Mouse (Mus musculus) lung, postnatal 10 days (tissue): ENCODE measurements at regions not wholly inside any gene's neighbourhood (a gene's known extent, or its start where the extent isn't known, plus 50 kb on each side); places are given as distances from the start of the nearest gene placed in this dataset.

Source experiments
- DNase-seq: peaks from one replicate; pipeline ENCODE4 v3.0.0; 2021

- DNase-seq = no peak
Measured at GRCm38 (mm10) chr3:50888571-50889210, 335.6 kb upstream of the Noct start.

DNA sequence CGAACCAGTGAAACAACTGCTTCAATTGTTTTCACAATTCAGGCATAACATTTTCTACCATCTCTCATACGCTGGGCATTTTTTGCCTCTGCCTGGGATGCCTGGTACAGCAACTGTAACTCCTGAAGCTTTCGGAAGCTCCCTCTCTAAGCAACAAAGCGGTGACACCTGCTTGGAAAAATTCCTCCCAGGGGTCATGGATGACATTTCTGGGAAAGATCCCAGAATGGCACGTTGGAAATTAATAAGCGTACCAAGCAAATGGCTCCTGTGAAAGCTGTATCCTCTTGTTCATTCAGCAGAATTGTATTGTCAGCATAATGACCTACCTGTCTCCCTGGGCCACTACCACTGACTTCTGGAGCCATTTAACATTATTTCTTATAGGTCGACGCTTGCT is 333.7 kb upstream of the Noct start:
- no peak for DNase-seq

DNA sequence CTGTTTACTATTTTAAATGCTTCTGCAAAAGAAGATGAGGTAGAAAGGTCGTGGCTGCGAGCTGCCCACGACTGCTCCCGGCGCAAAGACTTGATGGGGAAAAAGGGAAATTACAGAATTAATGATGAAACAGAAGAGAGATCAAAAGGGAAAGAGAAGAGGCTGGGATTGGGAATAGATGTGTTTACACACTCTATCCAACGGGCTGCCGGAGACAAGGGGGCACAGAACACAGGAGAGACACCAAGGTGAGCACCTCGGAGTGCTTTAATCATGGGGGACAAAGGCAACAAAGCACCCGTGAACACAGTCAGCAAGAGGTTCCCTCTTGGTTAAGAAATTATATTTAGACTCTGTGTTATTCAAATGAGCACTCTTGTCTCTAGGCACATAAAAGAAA is 326.1 kb upstream of the Noct start:
- no peak for DNase-seq

GRCm38 (mm10) chr3:50899830-50900350 is 324.4 kb upstream of the Noct start:
- DNase-seq = no peak

DNA sequence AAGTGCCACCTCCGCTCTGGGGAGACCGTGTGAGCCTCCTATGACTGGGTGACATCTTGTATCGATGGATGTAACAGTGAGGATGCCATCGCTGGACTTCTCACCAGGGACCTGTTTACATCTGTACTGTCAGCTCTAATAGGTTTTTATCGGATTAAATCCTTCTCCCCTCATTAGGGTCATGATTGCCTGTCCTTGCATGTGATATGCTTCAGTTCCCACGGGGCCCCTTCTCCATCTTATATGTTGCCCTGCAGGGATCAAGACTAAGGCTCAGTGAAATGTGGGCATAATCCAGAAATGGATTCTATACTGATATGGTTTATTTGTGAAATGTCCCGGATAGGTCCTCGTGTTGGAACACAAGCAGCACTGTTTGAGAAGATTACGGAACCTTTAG is 323.7 kb upstream of the Noct start:
- DNase-seq = no peak

DNA sequence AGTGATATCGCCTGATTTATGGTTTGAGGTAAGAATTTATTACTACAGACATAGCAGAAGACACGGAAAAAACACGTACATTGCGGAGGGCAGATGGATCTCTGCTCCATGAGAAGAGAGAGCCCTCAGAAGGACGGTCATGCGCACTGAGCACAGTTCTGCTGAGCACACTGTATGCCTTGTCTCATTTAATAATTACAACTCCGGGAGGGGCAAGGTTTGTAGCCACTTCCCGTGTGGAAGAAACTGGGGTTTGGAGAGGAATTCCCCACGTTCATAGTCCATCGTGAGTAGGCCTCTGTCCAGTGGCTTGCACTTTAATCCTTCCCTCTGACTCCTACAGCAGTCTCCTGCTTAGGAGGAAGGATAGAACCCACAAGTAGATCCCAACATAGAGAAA is 322.9 kb upstream of the Noct start:
- DNase-seq = no peak

DNA sequence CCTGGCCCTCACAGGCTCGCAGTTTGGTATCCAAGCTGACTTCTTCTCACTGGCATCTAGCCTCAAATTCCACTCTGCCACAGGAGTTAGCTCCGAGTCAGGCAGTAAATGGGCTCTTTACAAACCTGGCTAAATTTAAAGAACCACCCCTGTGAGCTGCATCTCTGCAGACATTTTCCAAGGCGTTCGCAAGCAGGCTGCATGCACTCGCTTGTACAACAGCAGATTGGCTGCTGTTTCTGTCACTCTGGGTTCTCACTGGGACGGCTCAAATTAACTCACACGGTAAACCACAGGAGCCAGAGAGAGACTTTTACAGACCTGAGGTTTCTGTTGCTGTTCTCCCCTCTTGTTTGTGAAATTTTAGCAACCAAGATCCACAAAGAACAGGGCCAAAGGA is 321.3 kb upstream of the Noct start:
- DNase-seq = peak; percentile 40

GRCm38 (mm10) chr3:50904716-50905116 is 319.5 kb upstream of the Noct start:
- DNase-seq = no peak

GRCm38 (mm10) chr3:50905274-50905992 is 318.8 kb upstream of the Noct start:
- no peak for DNase-seq

DNA sequence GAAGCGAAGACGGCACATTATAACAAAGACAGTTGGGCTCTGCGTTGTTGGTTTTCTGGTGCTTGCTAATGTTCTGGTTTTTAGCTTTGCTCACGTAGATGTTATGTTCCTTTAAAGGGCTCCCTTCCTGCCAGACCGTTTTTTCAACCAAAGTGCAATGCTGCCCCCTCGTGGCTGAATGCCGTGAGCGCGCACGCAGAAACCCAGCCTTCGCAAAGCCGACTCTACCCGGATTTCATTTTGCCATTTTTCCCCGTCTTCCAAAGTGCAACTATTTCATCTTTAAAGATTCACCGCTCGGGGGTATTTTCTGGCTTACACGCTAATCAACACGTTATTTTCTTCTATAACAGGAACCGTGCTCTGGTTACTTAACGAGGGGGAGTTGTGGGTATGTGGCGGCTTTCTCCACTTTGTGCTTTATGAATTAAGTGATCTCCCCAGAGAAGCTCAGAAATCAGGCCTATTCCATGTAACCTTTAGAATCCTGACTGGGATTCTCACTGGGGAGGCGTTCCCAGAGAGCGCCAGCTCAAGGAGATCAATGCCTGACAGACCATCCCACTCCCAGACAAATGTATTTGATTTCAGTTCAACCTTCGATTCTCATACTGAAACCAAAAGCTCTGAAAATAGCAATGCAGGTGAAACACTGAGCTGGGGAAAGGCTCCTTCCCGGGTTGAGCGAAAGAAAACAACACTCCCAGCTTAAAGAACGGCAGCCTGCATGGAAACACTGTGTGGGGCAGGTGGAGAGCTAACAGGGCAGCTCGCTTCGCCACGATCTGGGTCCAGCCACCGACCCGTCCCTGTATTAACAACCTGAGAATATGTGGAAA is 318.0 kb upstream of the Noct start:
- peak; percentile 93 for DNase-seq

DNA sequence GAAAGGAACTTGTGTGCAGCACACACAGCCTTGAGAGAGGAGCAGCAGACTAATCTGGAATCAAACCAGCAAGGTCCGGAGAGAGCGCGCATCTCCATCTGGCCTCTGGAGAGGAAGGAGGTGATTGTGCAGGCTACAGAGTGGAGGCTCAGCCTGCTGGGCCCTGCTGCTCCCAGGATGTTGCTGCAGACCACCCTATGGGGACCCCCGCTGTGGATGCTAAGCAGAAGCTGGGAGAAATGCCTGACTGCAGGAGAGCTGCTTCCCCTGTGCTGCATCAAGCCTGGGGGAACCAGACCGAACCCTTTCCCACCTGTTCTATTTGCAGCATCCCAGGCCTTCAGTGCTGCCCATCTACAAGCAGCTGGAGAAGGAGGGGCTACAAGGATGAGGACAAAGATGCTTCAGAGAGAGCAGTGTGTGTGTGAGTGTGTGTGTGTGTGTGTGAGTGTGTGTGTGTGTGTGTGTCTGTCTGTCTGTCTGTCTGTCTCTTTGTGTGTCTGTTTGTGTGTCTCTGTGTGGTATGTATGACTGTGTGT is 311.2 kb upstream of the Noct start:
- no peak for DNase-seq

- DNase-seq = no peak
Measured at GRCm38 (mm10) chr3:50914866-50915365, 309.3 kb upstream of the Noct start.

GRCm38 (mm10) chr3:50916305-50916854 is 307.9 kb upstream of the Noct start:
- DNase-seq = no peak

GRCm38 (mm10) chr3:50922347-50922746 is 301.9 kb upstream of the Noct start:
- DNase-seq = peak; percentile 8

DNA sequence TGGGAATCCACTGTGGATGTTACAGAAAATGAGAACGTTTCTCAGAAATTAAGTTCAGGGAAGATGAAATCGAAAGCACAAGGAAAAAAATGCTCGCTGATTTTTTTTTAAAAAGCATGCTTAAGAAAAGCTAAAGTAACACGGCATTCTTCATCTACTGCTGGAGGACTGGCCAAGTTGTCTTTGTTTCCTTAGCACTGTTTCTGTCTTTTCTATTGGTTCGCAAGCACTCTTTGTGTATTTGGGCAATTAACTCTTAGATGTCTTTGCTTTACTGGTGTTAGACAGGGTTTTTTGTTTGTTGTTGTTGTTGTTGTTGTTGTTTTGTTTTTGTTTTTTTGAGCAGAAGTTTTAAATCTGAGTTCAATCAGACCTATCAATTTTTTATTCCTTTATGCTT is 301.4 kb upstream of the Noct start:
- no peak for DNase-seq

GRCm38 (mm10) chr3:50923327-50923726 is 300.9 kb upstream of the Noct start:
- DNase-seq = no peak

- no peak for DNase-seq
Measured at GRCm38 (mm10) chr3:50927318-50927717, 296.9 kb upstream of the Noct start.

DNA sequence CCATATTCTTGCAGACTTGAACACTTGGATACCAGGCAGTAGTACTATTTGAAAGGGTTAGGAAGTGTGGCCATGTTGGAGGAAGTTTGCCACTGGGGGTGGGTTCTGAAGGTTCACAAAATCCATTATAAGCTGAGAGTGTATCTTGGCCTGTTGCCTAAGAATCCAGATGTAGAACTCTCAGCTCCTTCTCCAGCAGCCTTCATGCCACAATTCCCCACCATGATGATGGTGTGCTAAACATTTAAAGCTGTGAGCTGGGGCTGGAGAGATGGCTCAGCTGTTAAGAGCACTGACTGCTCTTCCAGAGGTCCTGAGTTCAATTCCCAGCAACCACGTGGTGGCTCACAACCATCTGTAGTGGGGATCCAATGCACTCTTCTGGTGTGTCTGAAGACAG is 295.2 kb upstream of the Noct start:
- DNase-seq = peak; percentile 25

GRCm38 (mm10) chr3:50932397-50933089 is 291.7 kb upstream of the Noct start:
- DNase-seq = no peak

GRCm38 (mm10) chr3:50933090-50933443 is 291.2 kb upstream of the Noct start:
- DNase-seq = no peak

- DNase-seq = peak; percentile 49
Measured at GRCm38 (mm10) chr3:50939602-50940001, 284.6 kb upstream of the Noct start.

DNA sequence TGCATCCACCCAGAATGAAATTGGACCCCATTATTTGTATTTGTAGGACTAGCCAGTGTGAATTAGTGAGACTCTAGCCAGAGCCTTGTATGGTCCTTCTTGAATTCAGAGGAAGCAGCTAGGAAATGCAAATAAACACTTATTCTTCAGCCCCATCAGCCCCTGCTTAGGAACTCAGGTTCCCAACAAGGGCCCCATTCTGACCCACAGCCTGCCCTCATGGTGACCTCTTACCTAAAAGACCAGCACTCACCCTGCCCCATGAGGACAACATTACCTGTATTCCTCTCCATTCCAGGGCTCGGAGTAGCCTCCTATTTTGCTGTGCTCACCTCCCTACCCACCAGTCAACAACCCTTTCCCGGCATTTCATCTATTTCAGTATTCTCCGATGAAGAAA is 283.6 kb upstream of the Noct start:
- no peak for DNase-seq
